Mouse (Mus musculus): ENCODE data around the gene Zxdb. TPM values are rescaled to one million over a fixed set of nuclear protein-coding genes. Genes with fewer than 3 reads are reported as not detected.
"Not testable (repeated sequence)": the region's sequence is repeated elsewhere in the genome, so short reads cannot be mapped to it uniquely, and the experiment has no call there.

Gene Zxdb
- 1 to 10 TPM; 4.4 to 4.5 TPM for total RNA-seq (2021)
- long read RNA-seq, experiment 1: 0 reads
- long read RNA-seq, experiment 2, full-length matches to known transcripts: 3 of 4 reads
- long read RNA-seq, experiment 2, partial matches to known transcripts: 0 of 4 reads
- long read RNA-seq, experiment 2, other reads (novel, unspliced or antisense): 1 of 4 reads

- DNase-seq: not testable (repeated sequence)
Measured at GRCm38 (mm10) chrX:94724192-94724971, at the start of gene Zxdb. TSS of gene Zxdb (plus strand) at chrX:94724569.

GRCm38 (mm10) chrX:94674977-94675376, 49.4 kb upstream of the Zxdb start:
- DNase-seq: peak; percentile 43

GRCm38 (mm10) chrX:94681581-94681980, 42.8 kb upstream of the Zxdb start:
- not testable (repeated sequence) for DNase-seq

DNA sequence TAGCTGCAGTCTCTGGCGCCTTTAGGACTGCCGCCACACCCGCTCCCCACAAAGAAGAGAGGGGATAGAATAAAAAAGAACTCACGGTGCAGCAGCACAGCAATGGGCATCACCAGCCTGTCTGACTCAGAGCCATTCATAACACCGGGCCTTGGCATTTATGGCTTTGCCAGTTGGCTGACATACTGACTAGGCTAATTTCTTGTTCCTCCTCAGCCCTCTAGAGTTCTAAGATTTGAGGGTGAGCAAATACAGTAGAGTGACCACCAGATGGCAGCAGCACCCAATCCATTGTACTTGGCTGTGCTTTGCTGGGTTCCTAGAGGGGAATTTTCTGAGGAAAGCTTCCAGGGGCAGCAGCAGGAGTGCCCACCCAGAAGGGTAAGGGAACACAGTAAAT, 34.8 kb upstream of the Zxdb start:
- DNase-seq: not testable (repeated sequence)

GRCm38 (mm10) chrX:94706676-94707075, 17.7 kb upstream of the Zxdb start:
- not testable (repeated sequence) for DNase-seq

GRCm38 (mm10) chrX:94709752-94710151, 14.6 kb upstream of the Zxdb start:
- DNase-seq: not testable (repeated sequence)

DNA sequence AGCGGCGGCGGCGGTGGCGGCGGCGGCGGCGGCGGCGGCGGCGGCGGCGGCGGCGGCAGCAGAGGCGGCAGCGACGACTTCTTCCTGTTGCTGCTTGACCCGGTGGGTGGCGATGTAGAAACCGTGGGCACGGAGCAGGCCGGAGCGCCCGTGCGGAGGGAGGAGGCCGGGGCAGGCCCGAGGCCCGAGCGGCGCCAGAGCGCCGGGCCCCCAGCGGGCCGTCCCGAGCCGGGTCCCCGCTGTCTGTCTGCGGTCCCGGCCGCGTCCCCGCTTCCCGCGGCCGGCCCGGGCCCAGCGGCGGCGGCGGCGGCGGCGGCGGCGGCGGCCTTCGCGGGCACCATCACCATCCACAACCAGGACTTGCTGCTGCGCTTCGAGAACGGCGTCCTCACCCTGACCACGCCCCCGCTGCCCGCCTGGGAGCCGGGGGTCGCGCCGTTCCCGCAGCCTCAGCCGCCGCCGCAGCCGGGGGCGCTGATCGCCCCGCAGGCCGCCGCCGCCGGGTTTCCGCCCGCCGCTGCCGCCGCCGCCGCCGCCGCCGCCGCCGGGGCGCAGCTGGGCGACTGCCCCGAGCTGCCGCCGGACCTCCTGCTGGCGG, 702 bp downstream of the Zxdb start:
- peak; percentile 5 for DNase-seq

DNA sequence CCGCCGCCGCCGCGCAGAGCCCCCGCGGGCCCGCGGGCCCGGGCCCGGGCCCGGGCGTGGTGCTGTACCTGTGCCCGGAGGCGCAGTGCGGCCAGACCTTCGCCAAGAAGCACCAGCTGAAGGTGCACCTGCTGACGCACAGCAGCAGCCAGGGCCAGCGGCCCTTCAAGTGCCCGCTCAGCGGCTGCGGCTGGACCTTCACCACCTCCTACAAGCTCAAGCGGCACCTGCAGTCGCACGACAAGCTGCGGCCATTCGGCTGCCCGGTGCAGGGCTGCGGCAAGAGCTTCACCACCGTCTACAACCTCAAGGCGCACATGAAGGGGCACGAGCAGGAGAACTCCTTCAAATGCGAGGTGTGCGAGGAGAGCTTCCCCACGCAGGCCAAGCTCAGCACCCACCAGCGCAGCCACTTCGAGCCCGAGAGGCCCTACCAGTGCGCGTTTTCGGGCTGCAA, 1.3 kb downstream of the Zxdb start:
- DNase-seq: not testable (repeated sequence)

DNA sequence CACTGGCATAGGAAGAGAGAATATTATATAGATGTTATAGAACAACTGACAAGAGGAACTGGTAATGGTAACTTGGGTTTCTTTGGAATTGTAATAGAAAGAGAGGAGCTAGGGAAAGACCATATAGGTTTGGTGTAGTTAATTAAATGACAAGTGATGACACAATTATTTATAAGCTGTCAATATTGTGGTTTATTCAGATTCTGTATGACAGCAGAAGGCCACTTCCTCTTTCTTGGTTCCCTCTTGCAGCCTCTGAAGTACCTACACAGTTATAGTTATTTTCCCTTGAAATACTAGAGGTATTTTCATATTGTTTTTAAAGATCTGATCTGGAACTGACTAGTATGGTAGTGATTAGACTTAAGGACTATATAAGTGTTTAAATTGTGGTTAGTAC, 7.2 kb downstream of the Zxdb start:
- DNase-seq: no peak

- no peak for DNase-seq
Measured at GRCm38 (mm10) chrX:94753733-94754132, 29.4 kb downstream of the Zxdb start.

GRCm38 (mm10) chrX:94759959-94760358, 35.6 kb downstream of the Zxdb start:
- no peak for DNase-seq

GRCm38 (mm10) chrX:94773876-94774275, 49.5 kb downstream of the Zxdb start:
- no peak for DNase-seq

Other genes with a start within 250 kb of the Zxdb start
- 100 to 1,000 TPM; 117 to 146 TPM for gene Maged1, start 182.4 kb upstream of the Zxdb start, total RNA-seq (2021)
- gene Gspt2, start 88.5 kb upstream of the Zxdb start, total RNA-seq (2021): 1 to 10 TPM; 1.2 to 1.8 TPM